Mouse (Mus musculus) natural killer cell, adult 2 months (primary cell): ENCODE data around the gene Mcts2.

Experiments
- DNase-seq, 2 experiments: peaks; one replicate each; pipeline ENCODE4 v3.0.0; 2022; ENCODE audit warnings: low spot score in 2 of 2

Mcts2 gene

GRCm38 (mm10) chr2:152686399-152686798 is 436 bp upstream of the Mcts2 start:
- no peak for DNase-seq

GRCm38 (mm10) chr2:152691564-152692217 is 4.9 kb downstream of the Mcts2 start:
- no peak for DNase-seq

- DNase-seq: peak; percentile 47 to 66
These were observed 6.4 kb downstream of the Mcts2 start for GRCm38 (mm10) chr2:152693233-152693632.

GRCm38 (mm10) chr2:152693735-152694134 is 6.9 kb downstream of the Mcts2 start:
- no peak for DNase-seq

GRCm38 (mm10) chr2:152694708-152695107 is 7.9 kb downstream of the Mcts2 start:
- no peak for DNase-seq

- no peak for DNase-seq
These were observed 9.2 kb downstream of the Mcts2 start for GRCm38 (mm10) chr2:152696016-152696415.

- DNase-seq: peak; percentile 77 to 88
These were observed 9.8 kb downstream of the Mcts2 start for GRCm38 (mm10) chr2:152696476-152697164.

- DNase-seq: no peak
These were observed 13.3 kb downstream of the Mcts2 start for GRCm38 (mm10) chr2:152700138-152700537.

- no peak for DNase-seq
These were observed 13.9 kb downstream of the Mcts2 start for GRCm38 (mm10) chr2:152700725-152701124.

GRCm38 (mm10) chr2:152703596-152704255 is 16.9 kb downstream of the Mcts2 start:
- DNase-seq: no peak

- DNase-seq: no peak
These were observed 17.4 kb downstream of the Mcts2 start for GRCm38 (mm10) chr2:152704256-152704605.

GRCm38 (mm10) chr2:152704811-152705370 is 18.1 kb downstream of the Mcts2 start:
- no peak for DNase-seq

GRCm38 (mm10) chr2:152705993-152706571 is 19.2 kb downstream of the Mcts2 start:
- DNase-seq: no peak

- DNase-seq: no peak
These were observed 20.4 kb downstream of the Mcts2 start for GRCm38 (mm10) chr2:152707186-152707585.

- DNase-seq: no peak
These were observed 20.8 kb downstream of the Mcts2 start for GRCm38 (mm10) chr2:152707627-152708026.

GRCm38 (mm10) chr2:152709066-152709465 is 22.2 kb downstream of the Mcts2 start:
- DNase-seq: no peak

- no peak for DNase-seq
These were observed 29.5 kb downstream of the Mcts2 start for GRCm38 (mm10) chr2:152716241-152716772.

GRCm38 (mm10) chr2:152717652-152718051 is 30.8 kb downstream of the Mcts2 start:
- no peak for DNase-seq

GRCm38 (mm10) chr2:152718076-152718475 is 31.2 kb downstream of the Mcts2 start:
- DNase-seq: no peak

GRCm38 (mm10) chr2:152723651-152724331 is 37.0 kb downstream of the Mcts2 start:
- no peak for DNase-seq

- no peak for DNase-seq
These were observed 37.5 kb downstream of the Mcts2 start for GRCm38 (mm10) chr2:152724332-152724723.
